Mouse (Mus musculus) midbrain, embryonic 16.5 days (tissue): ENCODE data around the gene Spindoc. TPM values are rescaled to one million over a fixed set of nuclear protein-coding genes. Genes with fewer than 3 reads are reported as not detected.
"Not testable (repeated sequence)": the region's sequence is repeated elsewhere in the genome, so short reads cannot be mapped to it uniquely, and the experiment has no call there.

Source experiments
- ATAC-seq: fragments of 200-750 bp; cut with Nextera tagmentation; 2 replicates; pipeline ENCODE4 v1.8.0; 2017; ENCODE audit warnings: moderate TSS enrichment
- H3K27ac ChIP-seq: fragments of 300-500 bp; sonication (generic); 2 replicates; pipeline ENCODE4 v1.5.1; 2014; ENCODE audit warnings: mild to moderate bottlenecking, low read length, mixed read lengths
- H3K27me3 ChIP-seq: fragments of 300-500 bp; sonication (generic); 2 replicates; pipeline ENCODE4 v1.6.1; 2014; ENCODE audit warnings: low read depth, low read length, mixed read lengths; ENCODE audit not compliant: control insufficient read depth, insufficient read depth
- H3K36me3 ChIP-seq: fragments of 300-500 bp; sonication (generic); 2 replicates; pipeline ENCODE4 v1.6.1; 2014; ENCODE audit warnings: mild to moderate bottlenecking, low read length, moderate library complexity, mixed read lengths; ENCODE audit not compliant: control insufficient read depth, insufficient read depth
- H3K4me1 ChIP-seq: fragments of 300-500 bp; sonication (generic); 2 replicates; pipeline ENCODE4 v1.6.1; 2014; ENCODE audit warnings: mild to moderate bottlenecking, low read length, mixed read lengths; ENCODE audit not compliant: control insufficient read depth, insufficient read depth
- H3K4me2 ChIP-seq: fragments of 300-500 bp; sonication (generic); 2 replicates; pipeline ENCODE4 v1.6.1; 2014; ENCODE audit warnings: mild to moderate bottlenecking, low read length, mixed read lengths
- H3K4me3 ChIP-seq: fragments of 300-500 bp; sonication (generic); 2 replicates; pipeline ENCODE4 v1.5.1; 2014; ENCODE audit warnings: low read depth, mild to moderate bottlenecking, low read length, moderate library complexity, mixed read lengths
- H3K9ac ChIP-seq: fragments of 300-500 bp; sonication (generic); 2 replicates; pipeline ENCODE4 v1.6.1; 2014; ENCODE audit warnings: low read depth, low read length, mixed read lengths
- H3K9me3 ChIP-seq: fragments of 300-500 bp; sonication (generic); replicated peaks from 2 replicates; pipeline ENCODE4 v1.6.1; 2014; ENCODE audit warnings: mild to moderate bottlenecking, low read length, mixed read lengths; ENCODE audit not compliant: control insufficient read depth, poor library complexity, severe bottlenecking
- WGBS: fragments of 180-500 bp; shearing (Covaris S2); extraction: QIAGEN DNeasy Blood & Tissue Kit; methylation state at CpG from one replicate; pipeline ENCODE4 v1.1.7; 2014; 5-methylcytosine and 5-hydroxymethylcytosine counted together
- polyA plus RNA-seq: library from polyadenylated mRNA; unstranded; fragments of >200 nt; fragmentation: Nextera tagmentation; extraction: Ambion mirVana; gene quantifications from 2 replicates; pipeline ENCODE4 v1.2.1, GENCODE M21; 2015

Gene Spindoc
- polyA plus RNA-seq, 1 experiment from 2014 or later = 32.3 TPM

GRCm38 (mm10) chr19:7374491-7374890, 8.3 kb downstream of the Spindoc start:
- H3K4me1 ChIP-seq = peaks cover 4% of the 10 kb centered on the region
- H3K27me3 ChIP-seq = no peaks in the 10 kb centered on the region
- H3K4me3 ChIP-seq = no peak overlapping the region
- H3K36me3 ChIP-seq = peaks cover 33% of the 10 kb centered on the region
- 97% methylated on average over 8 of the region's 8 CpGs for WGBS
- no peaks in the 10 kb centered on the region for H3K9me3 ChIP-seq
- H3K27ac ChIP-seq = no peak overlapping the region
- no peak for ATAC-seq
- no peak overlapping the region for H3K4me2 ChIP-seq
- H3K9ac ChIP-seq = no peak overlapping the region

- 87% methylated on average over 4 of the region's 4 CpGs for WGBS
- not testable (repeated sequence) for ATAC-seq, H3K9me3 ChIP-seq, H3K4me1 ChIP-seq, H3K27ac ChIP-seq, H3K27me3 ChIP-seq, H3K4me3 ChIP-seq, H3K4me2 ChIP-seq, H3K9ac ChIP-seq
- H3K36me3 ChIP-seq = peaks cover 43% of the 10 kb centered on the region
Measured at GRCm38 (mm10) chr19:7369469-7369868, 13.3 kb downstream of the Spindoc start.

GRCm38 (mm10) chr19:7353636-7354035, 29.2 kb downstream of the Spindoc start:
- no peak overlapping the region for H3K4me2 ChIP-seq
- ATAC-seq = no peak
- H3K4me3 ChIP-seq = no peak overlapping the region
- H3K4me1 ChIP-seq = no peaks in the 10 kb centered on the region
- no peaks in the 10 kb centered on the region for H3K9me3 ChIP-seq
- no peaks in the 10 kb centered on the region for H3K27me3 ChIP-seq
- no peak overlapping the region for H3K9ac ChIP-seq
- WGBS = 37% methylated on average over 6 of the region's 6 CpGs
- H3K36me3 ChIP-seq = peaks cover 7% of the 10 kb centered on the region; the same call in 1 of the 2 replicates
- H3K27ac ChIP-seq = no peak overlapping the region

GRCm38 (mm10) chr19:7352809-7353495, 29.8 kb downstream of the Spindoc start:
- Histone ChIP-seq H3K27ac (no peak overlapping the region), H3K4me3 (no peak overlapping the region), H3K36me3 (peaks cover 3% of the 10 kb centered on the region; the same call in 1 of the 2 replicates), H3K4me2 (no peak overlapping the region), H3K9ac (no peak overlapping the region), H3K27me3 (no peaks in the 10 kb centered on the region), H3K4me1 (no peaks in the 10 kb centered on the region), H3K9me3 (no peaks in the 10 kb centered on the region)
- 76% methylated on average over 11 of the region's 11 CpGs for WGBS
- no peak for ATAC-seq

- no peak for ATAC-seq
- no peak overlapping the region for H3K27ac ChIP-seq
- no peaks in the 10 kb centered on the region for H3K4me1 ChIP-seq
- H3K4me2 ChIP-seq = no peak overlapping the region
- no peaks in the 10 kb centered on the region for H3K36me3 ChIP-seq
- H3K4me3 ChIP-seq = no peak overlapping the region
- H3K9me3 ChIP-seq = no peaks in the 10 kb centered on the region
- no peaks in the 10 kb centered on the region for H3K27me3 ChIP-seq
- WGBS = 56% methylated on average over 1 of the region's 1 CpGs
- H3K9ac ChIP-seq = no peak overlapping the region
Measured at GRCm38 (mm10) chr19:7349993-7350392, 32.8 kb downstream of the Spindoc start.

GRCm38 (mm10) chr19:7345235-7345755, 37.5 kb downstream of the Spindoc start:
- Histone ChIP-seq H3K4me2 (no peak overlapping the region), H3K27me3 (no peaks in the 10 kb centered on the region), H3K4me3 (no peak overlapping the region), H3K9ac (peak overlapping the region; percentile 40; the same call in 1 of the 2 replicates), H3K9me3 (no peaks in the 10 kb centered on the region), H3K4me1 (peaks cover 4% of the 10 kb centered on the region), H3K36me3 (no peaks in the 10 kb centered on the region), H3K27ac (no peak overlapping the region)
- 21% methylated on average over 4 of the region's 4 CpGs for WGBS
- ATAC-seq = no peak

GRCm38 (mm10) chr19:7342646-7343045, 40.1 kb downstream of the Spindoc start:
- WGBS = 82% methylated on average over 2 of the region's 2 CpGs
- Histone ChIP-seq H3K27me3 (no peaks in the 10 kb centered on the region), H3K36me3 (no peaks in the 10 kb centered on the region), H3K9me3 (no peaks in the 10 kb centered on the region), H3K4me3 (no peak overlapping the region), H3K9ac (no peak overlapping the region), H3K27ac (no peak overlapping the region), H3K4me1 (peaks cover 25% of the 10 kb centered on the region), H3K4me2 (no peak overlapping the region)
- ATAC-seq = no peak

- peak within 1 kb of the TSS; percentile 88 for H3K27ac ChIP-seq
- no peaks in the 10 kb centered on the region for H3K36me3 ChIP-seq
- H3K4me3 ChIP-seq = peak within 1 kb of the TSS; percentile 77
- H3K9me3 ChIP-seq = no peaks in the 10 kb centered on the region
- H3K4me2 ChIP-seq = peak within 1 kb of the TSS; percentile 94
- H3K4me1 ChIP-seq = peaks cover 30% of the 10 kb centered on the region
- ATAC-seq = peak; percentile 95
- peak within 1 kb of the TSS; percentile 88 for H3K9ac ChIP-seq
- WGBS = 2% methylated on average over 63 of the region's 63 CpGs
- H3K27me3 ChIP-seq = no peaks in the 10 kb centered on the region
Measured at GRCm38 (mm10) chr19:7341512-7342397, 41.0 kb downstream of the Spindoc start, which contains the start of gene Mark2. Gene Mark2 (minus strand): TSS chr19:7341860.
